Mouse (Mus musculus) adrenal gland, adult 18-20 months (tissue): Measurements from ENCODE around the gene Nrsn2. TPM values are rescaled to one million over a fixed set of nuclear protein-coding genes. Genes with fewer than 3 reads are reported as not detected.

Experiments
- total RNA-seq, 2 experiments: library from RNA; stranded (reverse); gene quantifications; 1 replicate in 1 of 2; 2 replicates in 1 of 2; pipeline ENCODE4 v1.2.3; 2021

The Nrsn2 gene
- total RNA-seq, 2 experiments from 2014 or later: 5.8 to 6.7 TPM

Other genes starting within 250 kb of the Nrsn2 start
- gene Tcf15, start 233.1 kb downstream of the Nrsn2 start, total RNA-seq: 1 to 10 TPM; 1.9 to 4.3 TPM
- gene Csnk2a1, start 149.8 kb downstream of the Nrsn2 start, total RNA-seq: 10 to 100 TPM; 88.2 to 98.6 TPM
- gene Tbc1d20, start 82.8 kb downstream of the Nrsn2 start, total RNA-seq: 100 to 1,000 TPM; 144 to 147 TPM
- 100 to 1,000 TPM in 1 of 2 experiments, 10 to 100 TPM in 1; 97.4 to 112 TPM for gene Rbck1, start 44.0 kb downstream of the Nrsn2 start, total RNA-seq
- gene Trib3, start 32.6 kb downstream of the Nrsn2 start, total RNA-seq: 10 to 100 TPM in 1 of 2 experiments, 1 to 10 TPM in 1; 4.9 to 12.4 TPM
- 1 to 10 TPM; 3.5 to 7.3 TPM for gene Sox12, start 21.4 kb upstream of the Nrsn2 start, total RNA-seq
- gene Zcchc3, start 38.4 kb upstream of the Nrsn2 start, total RNA-seq: 1 to 10 TPM; 6.8 to 7.8 TPM
- gene 6820408C15Rik, start 38.9 kb upstream of the Nrsn2 start, total RNA-seq: under 1 TPM; 0.36 to 0.74 TPM
- not detected for gene Defb23, start 88.0 kb upstream of the Nrsn2 start, total RNA-seq
- not detected for gene Defb20, start 100.4 kb upstream of the Nrsn2 start, total RNA-seq
- not detected for gene Defb22, start 113.5 kb upstream of the Nrsn2 start, total RNA-seq
- not detected for gene Defb26, start 135.1 kb upstream of the Nrsn2 start, total RNA-seq
- not detected for gene Defb28, start 141.6 kb upstream of the Nrsn2 start, total RNA-seq
- gene Defb29, start 163.5 kb upstream of the Nrsn2 start, total RNA-seq: not detected
- gene Gm17416, start 192.7 kb upstream of the Nrsn2 start, total RNA-seq: not detected
- gene Defb21, start 196.1 kb upstream of the Nrsn2 start, total RNA-seq: not detected
- under 1 TPM in 1 of 2 experiments, not detected in 1; 0.93 TPM for gene Defb19, start 203.7 kb upstream of the Nrsn2 start, total RNA-seq
- not detected for gene Defb45, start 222.8 kb upstream of the Nrsn2 start, total RNA-seq
- gene Defb36, start 227.7 kb upstream of the Nrsn2 start, total RNA-seq: not detected
- gene Defb25, start 246.4 kb upstream of the Nrsn2 start, total RNA-seq: 1 to 10 TPM; 1.5 to 2.4 TPM